Mouse (Mus musculus): ENCODE results near the gene Cd207. TPM values are rescaled to one million over a fixed set of nuclear protein-coding genes. Genes with fewer than 3 reads are reported as not detected.

Cd207 gene
- polyA plus RNA-seq, 1 experiment from 2014 or later = not detected

GRCm38 (mm10) chr6:83711067-83711675 is 33.5 kb upstream of the Cd207 start, which contains the start of gene Vax2:
Vax2 (plus strand) TSS chr6:83711264.
- under 1% methylated on average over 37 of the region's 46 CpGs for WGBS
- Histone ChIP-seq H3K9me3 (replicated peaks; ENCODE audit: control insufficient read depth, low read length) (no peaks in the 10 kb centered on the region), H3K4me1 (ENCODE audit: control insufficient read depth, insufficient read depth, low read length) (peaks cover 12% of the 10 kb centered on the region), H3K36me3 (ENCODE audit: control insufficient read depth, insufficient read depth, low read length) (no peaks in the 10 kb centered on the region), H3K27me3 (replicated peaks; ENCODE audit: control insufficient read depth, insufficient read depth, low read length) (peaks cover 98% of the 10 kb centered on the region), H3K27ac (ENCODE audit: low read depth, low read length) (no peak within 1 kb of the TSS), H3K4me3 (ENCODE audit: low read depth, low read length) (peak within 1 kb of the TSS; percentile 36), H3K9ac (ENCODE audit: low read length) (no peak within 1 kb of the TSS), H3K4me2 (ENCODE audit: low read length) (peak within 1 kb of the TSS; percentile 63)
- ATAC-seq (peak; percentile 93), DNase-seq (ENCODE audit: low spot score) (peak; percentile 76)

GRCm38 (mm10) chr6:83710361-83711066 is 32.9 kb upstream of the Cd207 start:
- DNase-seq (ENCODE audit: low spot score) (no peak), ATAC-seq (peak; percentile 58)
- H3K4me3 ChIP-seq (ENCODE audit: low read depth, low read length) = peak overlapping the region; percentile 36
- 1% methylated on average over 32 of the region's 32 CpGs for WGBS
- peak overlapping the region; percentile 63 for H3K4me2 ChIP-seq (ENCODE audit: low read length)
- H3K4me1 ChIP-seq (ENCODE audit: control insufficient read depth, insufficient read depth, low read length) = peaks cover 12% of the 10 kb centered on the region
- H3K36me3 ChIP-seq (ENCODE audit: control insufficient read depth, insufficient read depth, low read length) = no peaks in the 10 kb centered on the region
- no peak overlapping the region for H3K27ac ChIP-seq (ENCODE audit: low read depth, low read length)
- no peaks in the 10 kb centered on the region for H3K9me3 ChIP-seq (replicated peaks; ENCODE audit: control insufficient read depth, low read length)
- H3K9ac ChIP-seq (ENCODE audit: low read length) = no peak overlapping the region
- peaks cover 98% of the 10 kb centered on the region for H3K27me3 ChIP-seq (replicated peaks; ENCODE audit: control insufficient read depth, insufficient read depth, low read length)

- no peaks in the 10 kb centered on the region for H3K36me3 ChIP-seq (ENCODE audit: control insufficient read depth, insufficient read depth, low read length)
- peaks cover 12% of the 10 kb centered on the region for H3K4me1 ChIP-seq (ENCODE audit: control insufficient read depth, insufficient read depth, low read length)
- H3K9me3 ChIP-seq (replicated peaks; ENCODE audit: control insufficient read depth, low read length) = no peaks in the 10 kb centered on the region
- DNase-seq (ENCODE audit: low spot score) = no peak
- ATAC-seq = no peak
- no peak overlapping the region for H3K9ac ChIP-seq (ENCODE audit: low read length)
- no peak overlapping the region for H3K4me3 ChIP-seq (ENCODE audit: low read depth, low read length)
- H3K27me3 ChIP-seq (replicated peaks; ENCODE audit: control insufficient read depth, insufficient read depth, low read length) = peaks cover 96% of the 10 kb centered on the region
- WGBS = 4% methylated on average over 6 of the region's 6 CpGs
- H3K4me2 ChIP-seq (ENCODE audit: low read length) = no peak overlapping the region
- no peak overlapping the region for H3K27ac ChIP-seq (ENCODE audit: low read depth, low read length)
Measured at GRCm38 (mm10) chr6:83707738-83708510, 30.3 kb upstream of the Cd207 start.

GRCm38 (mm10) chr6:83704701-83705100 is 27.0 kb upstream of the Cd207 start:
- Histone ChIP-seq H3K9ac (ENCODE audit: low read length) (no peak overlapping the region), H3K9me3 (replicated peaks; ENCODE audit: control insufficient read depth, low read length) (no peaks in the 10 kb centered on the region), H3K4me2 (ENCODE audit: low read length) (no peak overlapping the region), H3K4me3 (ENCODE audit: low read depth, low read length) (no peak overlapping the region), H3K4me1 (ENCODE audit: control insufficient read depth, insufficient read depth, low read length) (no peaks in the 10 kb centered on the region), H3K27me3 (replicated peaks; ENCODE audit: control insufficient read depth, insufficient read depth, low read length) (peaks cover 88% of the 10 kb centered on the region), H3K27ac (ENCODE audit: low read depth, low read length) (no peak overlapping the region), H3K36me3 (ENCODE audit: control insufficient read depth, insufficient read depth, low read length) (no peaks in the 10 kb centered on the region)
- 14% methylated on average over 5 of the region's 5 CpGs for WGBS
- DNase-seq (ENCODE audit: low spot score) = no peak
- ATAC-seq = no peak

DNA sequence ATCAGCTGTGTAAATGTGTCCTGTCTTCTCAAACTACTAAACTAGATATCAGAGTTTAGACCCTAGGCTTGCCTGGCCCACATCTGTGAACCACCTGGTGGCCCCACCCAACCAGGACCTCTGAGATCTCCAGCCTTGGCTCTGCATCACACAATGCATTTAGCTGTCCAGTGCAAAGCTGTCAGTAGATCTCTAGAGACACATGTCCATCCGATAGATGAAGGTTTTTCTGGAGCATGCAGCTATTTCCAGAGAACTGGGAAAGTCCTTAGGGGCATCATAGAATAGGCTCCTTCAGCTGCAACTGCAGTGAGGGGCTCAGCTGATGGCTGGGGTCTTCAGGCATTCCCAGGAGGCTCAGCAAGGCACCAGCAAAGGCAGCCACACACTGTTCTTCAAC is 26.6 kb upstream of the Cd207 start:
- DNase-seq (ENCODE audit: low spot score) (no peak), ATAC-seq (no peak)
- Histone ChIP-seq H3K9me3 (replicated peaks; ENCODE audit: control insufficient read depth, low read length) (no peaks in the 10 kb centered on the region), H3K4me2 (ENCODE audit: low read length) (no peak overlapping the region), H3K27ac (ENCODE audit: low read depth, low read length) (no peak overlapping the region), H3K4me1 (ENCODE audit: control insufficient read depth, insufficient read depth, low read length) (no peaks in the 10 kb centered on the region), H3K9ac (ENCODE audit: low read length) (no peak overlapping the region), H3K4me3 (ENCODE audit: low read depth, low read length) (no peak overlapping the region), H3K27me3 (replicated peaks; ENCODE audit: control insufficient read depth, insufficient read depth, low read length) (peaks cover 88% of the 10 kb centered on the region), H3K36me3 (ENCODE audit: control insufficient read depth, insufficient read depth, low read length) (no peaks in the 10 kb centered on the region)
- 0% methylated on average over 1 of the region's 1 CpGs for WGBS

DNA sequence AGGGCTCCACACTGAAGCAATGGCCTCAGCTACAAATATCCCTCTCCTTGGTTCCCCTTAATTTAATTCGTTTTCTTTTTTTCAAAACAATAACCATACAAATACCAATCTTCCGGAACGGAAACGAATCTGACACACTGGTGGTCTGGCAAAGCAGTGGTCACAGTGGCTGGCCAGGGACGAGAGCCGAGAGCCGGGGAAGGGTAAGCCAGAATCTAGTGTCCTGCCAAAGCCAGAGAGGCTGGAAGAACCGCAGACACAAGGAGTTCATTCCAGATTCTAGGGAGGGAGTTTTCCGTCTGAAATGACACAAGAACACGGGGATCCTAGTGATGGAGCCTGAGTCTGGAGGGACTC is 26.0 kb upstream of the Cd207 start:
- DNase-seq (ENCODE audit: low spot score) = no peak
- H3K4me1 ChIP-seq (ENCODE audit: control insufficient read depth, insufficient read depth, low read length) = no peaks in the 10 kb centered on the region
- H3K9me3 ChIP-seq (replicated peaks; ENCODE audit: control insufficient read depth, low read length) = no peaks in the 10 kb centered on the region
- ATAC-seq = no peak
- H3K36me3 ChIP-seq (ENCODE audit: control insufficient read depth, insufficient read depth, low read length) = no peaks in the 10 kb centered on the region
- no peak overlapping the region for H3K9ac ChIP-seq (ENCODE audit: low read length)
- H3K4me3 ChIP-seq (ENCODE audit: low read depth, low read length) = no peak overlapping the region
- H3K4me2 ChIP-seq (ENCODE audit: low read length) = no peak overlapping the region
- H3K27me3 ChIP-seq (replicated peaks; ENCODE audit: control insufficient read depth, insufficient read depth, low read length) = peaks cover 88% of the 10 kb centered on the region
- no peak overlapping the region for H3K27ac ChIP-seq (ENCODE audit: low read depth, low read length)
- under 1% methylated on average over 10 of the region's 10 CpGs for WGBS

- no peak overlapping the region for H3K27ac ChIP-seq (ENCODE audit: low read depth, low read length)
- no peak overlapping the region for H3K4me2 ChIP-seq (ENCODE audit: low read length)
- WGBS = 1% methylated on average over 27 of the region's 27 CpGs
- ATAC-seq (no peak), DNase-seq (ENCODE audit: low spot score) (no peak)
- no peak overlapping the region for H3K4me3 ChIP-seq (ENCODE audit: low read depth, low read length)
- no peaks in the 10 kb centered on the region for H3K36me3 ChIP-seq (ENCODE audit: control insufficient read depth, insufficient read depth, low read length)
- no peaks in the 10 kb centered on the region for H3K9me3 ChIP-seq (replicated peaks; ENCODE audit: control insufficient read depth, low read length)
- H3K27me3 ChIP-seq (replicated peaks; ENCODE audit: control insufficient read depth, insufficient read depth, low read length) = peaks cover 88% of the 10 kb centered on the region
- H3K9ac ChIP-seq (ENCODE audit: low read length) = no peak overlapping the region
- H3K4me1 ChIP-seq (ENCODE audit: control insufficient read depth, insufficient read depth, low read length) = no peaks in the 10 kb centered on the region
Measured at GRCm38 (mm10) chr6:83703000-83703721, 25.5 kb upstream of the Cd207 start.

DNA sequence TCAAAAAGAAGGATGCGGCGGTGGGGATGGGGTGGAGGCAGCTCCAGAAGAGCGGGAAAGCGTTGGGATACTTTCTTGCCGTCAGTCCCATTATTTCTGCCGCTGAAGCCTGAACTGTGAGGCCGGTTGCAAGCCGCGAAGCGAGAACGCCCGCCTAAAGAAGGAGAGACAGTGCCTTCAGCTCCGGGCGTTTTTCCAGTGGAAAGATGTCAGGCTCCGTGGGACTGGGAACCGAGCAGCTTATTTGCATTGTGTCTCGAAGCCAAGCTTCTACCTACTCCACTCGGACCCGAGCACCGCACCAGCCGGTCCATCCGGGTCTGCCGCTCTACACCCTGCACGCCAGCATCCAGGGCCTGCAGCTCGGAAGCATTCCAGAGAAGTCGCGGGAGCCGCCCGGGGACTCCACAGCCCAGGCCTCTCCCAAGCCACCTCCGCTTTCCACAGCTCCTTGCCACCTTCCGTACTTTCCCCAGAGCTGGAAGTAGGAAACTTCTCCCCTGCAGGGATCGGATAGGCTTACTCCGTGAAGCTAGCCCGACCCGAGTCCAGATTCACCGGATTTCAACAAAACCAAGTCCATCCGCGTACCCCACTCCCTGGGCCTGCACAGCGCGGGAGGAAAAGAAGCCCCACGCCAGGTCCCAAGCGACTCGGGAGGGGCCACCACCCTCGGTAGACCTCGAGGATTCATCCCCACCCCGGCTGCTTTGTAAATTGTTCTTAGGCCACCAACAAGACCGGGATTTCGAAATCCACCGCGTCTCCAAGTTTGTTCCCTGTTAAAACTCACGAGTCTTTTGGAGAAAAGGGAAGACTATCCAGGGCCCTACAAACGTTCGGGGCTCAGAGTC is 24.7 kb upstream of the Cd207 start:
- Histone ChIP-seq H3K9me3 (replicated peaks; ENCODE audit: control insufficient read depth, low read length) (no peaks in the 10 kb centered on the region), H3K27ac (ENCODE audit: low read depth, low read length) (no peak overlapping the region), H3K4me2 (ENCODE audit: low read length) (0 out of 2 replicates have a peak overlapping the region, but pooled peaks have one; percentile 9), H3K4me1 (ENCODE audit: control insufficient read depth, insufficient read depth, low read length) (no peaks in the 10 kb centered on the region), H3K27me3 (replicated peaks; ENCODE audit: control insufficient read depth, insufficient read depth, low read length) (peaks cover 88% of the 10 kb centered on the region), H3K4me3 (ENCODE audit: low read depth, low read length) (no peak overlapping the region), H3K36me3 (ENCODE audit: control insufficient read depth, insufficient read depth, low read length) (no peaks in the 10 kb centered on the region), H3K9ac (ENCODE audit: low read length) (no peak overlapping the region)
- ATAC-seq (no peak), DNase-seq (ENCODE audit: low spot score) (no peak)
- WGBS = under 1% methylated on average over 53 of the region's 53 CpGs

All from forebrain, embryonic 14.5 days (tissue).